ENCODE assay signal across 8 mouse cellular contexts in genomic region chr8:95490006-95490405, GRCm38 (mm10). TPM values are rescaled to one million over a fixed set of nuclear protein-coding genes. Genes with fewer than 3 reads are reported as not detected.
A peak's percentile ranks its signal among the peaks of the same experiment; 100 is the strongest.
DNase-seq lines count a peak whose midpoint lies in the region; ATAC-seq and TF ChIP-seq lines count a peak whose summit lies in the region.

Gene Csnk2a2 (minus strand): TSS chr8:95490039.

- no peaks in the 10 kb centered on the region for H3K27me3 ChIP-seq in midbrain, embryonic 13.5 days

- no peaks in the 10 kb centered on the region for H3K9me3 ChIP-seq in midbrain, embryonic 13.5 days

- peak within 1 kb of the TSS; percentile 97 for H3K4me2 ChIP-seq in midbrain, embryonic 13.5 days (replicated peaks)

- no peak for DNase-seq in layer of hippocampus, adult 8-10 months (ENCODE audit: low spot score in 2 of 2)
- DNase-seq in layer of hippocampus, adult 9-10 months (ENCODE audit: low spot score): no peak
- no peak for DNase-seq in gonadal fat pad, adult 2 months (ENCODE audit: low read depth)
- DNase-seq in layer of hippocampus, postnatal 10 days (ENCODE audit: low spot score in 2 of 2): no peak
- no peak for DNase-seq in cerebellum, postnatal 25 days
- DNase-seq in spleen, postnatal 14 days (ENCODE audit: low spot score in 2 of 2): no peak

- TF ChIP-seq POLR2A in bone marrow macrophage, adult 2 months (IDR thresholded peaks at IDR 0.05; ENCODE audit: borderline replicate concordance, low read depth, low read length): no peak

- H3K9ac ChIP-seq in midbrain, embryonic 13.5 days (replicated peaks): peak within 1 kb of the TSS; percentile 97

- H3K4me3 ChIP-seq in bone marrow macrophage, adult 2 months (ENCODE audit: insufficient read depth, low read length): peak within 1 kb of the TSS; percentile 53
- H3K4me3 ChIP-seq in midbrain, embryonic 13.5 days (replicated peaks): peak within 1 kb of the TSS; percentile 98

- H3K27ac ChIP-seq in bone marrow macrophage, adult 2 months (ENCODE audit: insufficient read depth, low read depth, low read length): no peak within 1 kb of the TSS
- no peak within 1 kb of the TSS for H3K27ac ChIP-seq in midbrain, embryonic 13.5 days

- H3K36me3 ChIP-seq in midbrain, embryonic 13.5 days: peaks cover 13% of the 10 kb centered on the region

- no peak for TF ChIP-seq CTCF in bone marrow macrophage, adult 2 months (IDR thresholded peaks at IDR 0.05; ENCODE audit: low read depth, low read length)

- ATAC-seq in midbrain, embryonic 13.5 days: no peak

- 80% methylated on average over 5 of the region's 5 CpGs for WGBS in midbrain, embryonic 13.5 days

- peaks cover 16% of the 10 kb centered on the region for H3K4me1 ChIP-seq in bone marrow macrophage, adult 2 months (ENCODE audit: control insufficient read depth, insufficient read depth, low read length)
- peaks cover 22% of the 10 kb centered on the region for H3K4me1 ChIP-seq in midbrain, embryonic 13.5 days (replicated peaks)

RNA-seq across cellular contexts. Expression of gene Csnk2a2, which starts in this region (rescaled TPM):
- 10 to 100 TPM; 61.1 to 82.5 (median 70.6) TPM for total RNA-seq in layer of hippocampus, adult 8-10 months (2022)
- 64.5 and 66.5 TPM in 2 replicates for polyA plus RNA-seq in bone marrow macrophage, adult 2 months (2012; ENCODE audit: insufficient read depth, insufficient read length, missing spikeins)
- polyA plus RNA-seq in gonadal fat pad, adult 2 months (2012; rRNA removed): 18.2 and 22.7 TPM in 2 replicates
- total RNA-seq in layer of hippocampus, postnatal 10 days (2021): 10 to 100 TPM; 73.8 to 80.8 TPM
- polyA plus RNA-seq in midbrain, embryonic 13.5 days (2015; fragmentation: Nextera tagmentation; extraction: Ambion mirVana): 9.9 and 11.2 TPM in 2 replicates
